Mouse (Mus musculus) spleen, adult 2 months (tissue): ENCODE measurements around the gene Tssk3. TPM values are rescaled to one million over a fixed set of nuclear protein-coding genes. Genes with fewer than 3 reads are reported as not detected.
A peak's percentile ranks its signal among the peaks of the same experiment; 100 is the strongest.
"Not testable (repeated sequence)": the region's sequence is repeated elsewhere in the genome, so short reads cannot be mapped to it uniquely, and the experiment has no call there.

Source experiments
- DNase-seq, 2 experiments: peaks; one replicate each; pipeline versions ENCODE4 v3.0.0 to v3.0.0-alpha.2; 2012 to 2021; ENCODE audit warnings: low spot score in 2 of 2, low read depth in 1 of 2
- H3K27ac ChIP-seq: fragments of 200-500 bp; 2 replicates; pipeline ENCODE4 v1.5.1; 2012; ENCODE audit warnings: low read length, inconsistent platforms; ENCODE audit not compliant: insufficient read depth
- H3K27me3 ChIP-seq: fragments of 200-500 bp; 2 replicates; pipeline ENCODE4 v1.6.1; 2012; ENCODE audit warnings: mild to moderate bottlenecking, moderate library complexity, low read length, inconsistent platforms; ENCODE audit not compliant: control insufficient read depth, insufficient read depth
- H3K36me3 ChIP-seq: fragments of 200-500 bp; 2 replicates; pipeline ENCODE4 v1.6.1; 2012; ENCODE audit warnings: mild to moderate bottlenecking, low read length, inconsistent platforms; ENCODE audit not compliant: control insufficient read depth, insufficient read depth
- H3K4me1 ChIP-seq: fragments of 200-500 bp; 2 replicates; pipeline ENCODE4 v1.6.1; 2011; ENCODE audit warnings: inconsistent platforms; ENCODE audit not compliant: control insufficient read depth, insufficient read depth, insufficient read length
- H3K4me3 ChIP-seq: fragments of 200-500 bp; 2 replicates; pipeline ENCODE4 v1.5.1; 2011; ENCODE audit warnings: mild to moderate bottlenecking, inconsistent platforms; ENCODE audit not compliant: insufficient read depth, insufficient read length; ENCODE audit errors: extremely low read depth
- CTCF ChIP-seq: fragments of 200-500 bp; IDR thresholded peaks from 2 replicates; pipeline ENCODE4 v1.5.1; 2011; ENCODE audit warnings: mild to moderate bottlenecking, inconsistent platforms; ENCODE audit not compliant: insufficient read depth, insufficient read length, insufficient replicate concordance; ENCODE audit errors: extremely low read depth
- POLR2A ChIP-seq: fragments of 200-500 bp; IDR thresholded peaks from 2 replicates; pipeline ENCODE4 v1.6.1; 2011; ENCODE audit warnings: low read depth, low read length, inconsistent platforms
- WGBS: fragments of 180-500 bp; shearing (Covaris S2); methylation state at CpG from one replicate; pipeline ENCODE4 v1.1.7; 2018; 5-methylcytosine and 5-hydroxymethylcytosine counted together
- polyA plus RNA-seq: library from polyadenylated mRNA; depleted of rRNA; stranded (reverse); fragments of >200 nt; gene quantifications from 2 replicates; pipeline ENCODE4 v1.2.3, GENCODE M21; 2012; rRNA removed

Gene Tssk3
- 0.11 TPM in 1 of 2 replicates, not detected in the other for polyA plus RNA-seq

GRCm38 (mm10) chr4:129490972-129491880 is at the start of gene Tssk3, which contains the start of gene Fam229a:
Gene Tssk3 (minus strand): TSS chr4:129491022.
Gene Fam229a (plus strand): TSS chr4:129491190.
- peaks cover 10% of the 10 kb centered on the region for H3K4me1 ChIP-seq
- WGBS = 32% methylated on average over 70 of the region's 70 CpGs
- no peak for DNase-seq

GRCm38 (mm10) chr4:129540012-129540411 is 49.2 kb upstream of the Tssk3 start:
- peak in 1 of 2 experiments; percentile 40 for DNase-seq
- Histone ChIP-seq H3K36me3 (peaks cover 4% of the 10 kb centered on the region; the same call in 1 of the 2 replicates), H3K4me1 (peaks cover 7% of the 10 kb centered on the region; the same call in 1 of the 2 replicates), H3K27ac (no peak overlapping the region), H3K4me3 (no peak overlapping the region), H3K27me3 (no peaks in the 10 kb centered on the region)
- no peak for TF ChIP-seq POLR2A
- peak; percentile 40; the same call in 1 of the 2 replicates for TF ChIP-seq CTCF
- 91% methylated on average over 6 of the region's 6 CpGs for WGBS

More at GRCm38 (mm10) chr4:129490972-129491880, at the start of gene Tssk3, which contains the start of gene Fam229a:
- H3K27ac ChIP-seq = no peak within 1 kb of the TSS
- 0 out of 2 replicates have a peak within 1 kb of the TSS, but pooled peaks have one; percentile 1 for H3K4me3 ChIP-seq
- peaks cover 1% of the 10 kb centered on the region; the same call in 1 of the 2 replicates for H3K27me3 ChIP-seq
- peaks cover 16% of the 10 kb centered on the region for H3K36me3 ChIP-seq
- TF ChIP-seq CTCF = no peak
- TF ChIP-seq POLR2A = no peak

- not testable (repeated sequence) for DNase-seq, H3K27ac ChIP-seq, H3K4me3 ChIP-seq, H3K27me3 ChIP-seq
- WGBS = 91% methylated on average over 6 of the region's 6 CpGs
- H3K4me1 ChIP-seq = peaks cover 12% of the 10 kb centered on the region
- peaks cover 31% of the 10 kb centered on the region for H3K36me3 ChIP-seq
These were observed 38.1 kb upstream of the Tssk3 start for GRCm38 (mm10) chr4:129528901-129529300.

- peak overlapping the region; percentile 87 for H3K27ac ChIP-seq
- no peak for DNase-seq
- 90% methylated on average over 3 of the region's 3 CpGs for WGBS
- no peaks in the 10 kb centered on the region for H3K27me3 ChIP-seq
- peaks cover 12% of the 10 kb centered on the region for H3K4me1 ChIP-seq
- H3K36me3 ChIP-seq = peaks cover 39% of the 10 kb centered on the region
- TF ChIP-seq CTCF = no peak
- TF ChIP-seq POLR2A = no peak
- H3K4me3 ChIP-seq = no peak overlapping the region
These were observed 35.1 kb upstream of the Tssk3 start for GRCm38 (mm10) chr4:129525889-129526288.

- peak overlapping the region; percentile 87 for H3K27ac ChIP-seq
These were observed 34.5 kb upstream of the Tssk3 start for GRCm38 (mm10) chr4:129525338-129525737.

GRCm38 (mm10) chr4:129518519-129518918 is 27.7 kb upstream of the Tssk3 start:
- Histone ChIP-seq H3K4me1 (peaks cover 5% of the 10 kb centered on the region; the same call in 1 of the 2 replicates), H3K27me3 (peaks cover 4% of the 10 kb centered on the region; the same call in 1 of the 2 replicates), H3K4me3 (no peak overlapping the region), H3K36me3 (peaks cover 39% of the 10 kb centered on the region), H3K27ac (no peak overlapping the region)
- DNase-seq = no peak
- no peak for TF ChIP-seq CTCF
- no peak for TF ChIP-seq POLR2A
- WGBS = 95% methylated on average over 8 of the region's 8 CpGs

More at GRCm38 (mm10) chr4:129525338-129525737, 34.5 kb upstream of the Tssk3 start:
- 61% methylated on average over 5 of the region's 5 CpGs for WGBS
- Histone ChIP-seq H3K27me3 (no peaks in the 10 kb centered on the region), H3K4me3 (no peak overlapping the region), H3K36me3 (peaks cover 37% of the 10 kb centered on the region), H3K4me1 (peaks cover 12% of the 10 kb centered on the region)
- DNase-seq = peak; percentile 40 to 76
- TF ChIP-seq POLR2A (no peak), CTCF (no peak)
